Mouse (Mus musculus) neural tube, embryonic 15.5 days (tissue): ENCODE measurements around the gene Zbtb21. TPM values are rescaled to one million over a fixed set of nuclear protein-coding genes. Genes with fewer than 3 reads are reported as not detected.
A peak's percentile ranks its signal among the peaks of the same experiment; 100 is the strongest.
"Not testable (repeated sequence)": the region's sequence is repeated elsewhere in the genome, so short reads cannot be mapped to it uniquely, and the experiment has no call there.

Experiments used
- ATAC-seq: fragments of 200-750 bp; cut with Nextera tagmentation; 2 replicates; pipeline ENCODE4 v1.8.0; 2017; ENCODE audit warnings: mild to moderate bottlenecking, moderate TSS enrichment, moderate library complexity; ENCODE audit not compliant: low FRiP score
- H3K27ac ChIP-seq: fragments of 300-500 bp; sonication (generic); replicated peaks from 2 replicates; pipeline ENCODE4 v1.5.1; 2015; ENCODE audit warnings: mild to moderate bottlenecking, inconsistent platforms
- H3K27me3 ChIP-seq: fragments of 300-500 bp; sonication (generic); replicated peaks from 2 replicates; pipeline ENCODE4 v1.6.1; 2015; ENCODE audit warnings: inconsistent platforms
- H3K36me3 ChIP-seq: fragments of 300-500 bp; sonication (generic); 2 replicates; pipeline ENCODE4 v1.6.1; 2015; ENCODE audit warnings: inconsistent platforms
- H3K4me1 ChIP-seq: fragments of 300-500 bp; sonication (generic); 2 replicates; pipeline ENCODE4 v1.6.1; 2015; ENCODE audit warnings: inconsistent platforms
- H3K4me2 ChIP-seq: fragments of 300-500 bp; sonication (generic); 2 replicates; pipeline ENCODE4 v1.6.1; 2015; ENCODE audit warnings: inconsistent platforms, mild to moderate bottlenecking, moderate library complexity
- H3K4me3 ChIP-seq: fragments of 300-500 bp; sonication (generic); replicated peaks from 2 replicates; pipeline ENCODE4 v1.5.1; 2015; ENCODE audit warnings: mild to moderate bottlenecking, inconsistent platforms
- H3K9ac ChIP-seq: fragments of 300-500 bp; sonication (generic); replicated peaks from 2 replicates; pipeline ENCODE4 v1.6.1; 2015; ENCODE audit warnings: mild to moderate bottlenecking, inconsistent platforms
- H3K9me3 ChIP-seq: fragments of 300-500 bp; sonication (generic); replicated peaks from 2 replicates; pipeline ENCODE4 v1.6.1; 2016; ENCODE audit warnings: inconsistent platforms
- WGBS: fragments of 180-500 bp; shearing (Covaris S2); methylation state at CpG from one replicate; pipeline ENCODE4 v1.1.7; 2015; ENCODE audit warnings: mixed read lengths; 5-methylcytosine and 5-hydroxymethylcytosine counted together
- polyA plus RNA-seq: library from polyadenylated mRNA; unstranded; fragments of >200 nt; fragmentation: Nextera tagmentation; extraction: Ambion mirVana; gene quantifications from 2 replicates; pipeline ENCODE4 v1.2.1, GENCODE M21; 2015

The Zbtb21 gene
- 11.8 and 12.3 TPM in 2 replicates for polyA plus RNA-seq

GRCm38 (mm10) chr16:97962151-97962948 lies at the start of gene Zbtb21, which contains the start of gene C2cd2:
Gene Zbtb21 (minus strand): TSS chr16:97962622.
Gene C2cd2 (minus strand): TSS chr16:97962598.
- Histone ChIP-seq H3K27ac (peak within 1 kb of the TSS; percentile 99), H3K4me1 (peaks cover 20% of the 10 kb centered on the region), H3K4me3 (peak within 1 kb of the TSS; percentile 76), H3K9me3 (no peaks in the 10 kb centered on the region), H3K9ac (peak within 1 kb of the TSS; percentile 94), H3K27me3 (no peaks in the 10 kb centered on the region), H3K36me3 (no peaks in the 10 kb centered on the region), H3K4me2 (peak within 1 kb of the TSS; percentile 89)
- under 1% methylated on average over 78 of the region's 78 CpGs for WGBS
- ATAC-seq = peak; percentile 99

GRCm38 (mm10) chr16:97997383-97997731 lies 34.9 kb upstream of the Zbtb21 start:
- H3K27ac ChIP-seq = peak overlapping the region; percentile 76; the same call in 1 of the 2 replicates

GRCm38 (mm10) chr16:97996616-97997382 lies 34.4 kb upstream of the Zbtb21 start, which contains the start of gene B230307C23Rik:
Gene B230307C23Rik (plus strand): TSS chr16:97997315.
- Histone ChIP-seq H3K4me2 (peak within 1 kb of the TSS; percentile 86), H3K9me3 (no peaks in the 10 kb centered on the region), H3K4me1 (peaks cover 18% of the 10 kb centered on the region), H3K9ac (peak within 1 kb of the TSS; percentile 43), H3K27ac (peak within 1 kb of the TSS; percentile 76), H3K4me3 (peak within 1 kb of the TSS; percentile 58), H3K27me3 (no peaks in the 10 kb centered on the region), H3K36me3 (peaks cover 3% of the 10 kb centered on the region; the same call in 1 of the 2 replicates)
- 3% methylated on average over 22 of the region's 22 CpGs for WGBS
- peak; percentile 97 for ATAC-seq

More at GRCm38 (mm10) chr16:97997383-97997731, 34.9 kb upstream of the Zbtb21 start:
- Histone ChIP-seq H3K9ac (peak overlapping the region; percentile 43), H3K4me3 (peak overlapping the region; percentile 58), H3K4me2 (peak overlapping the region; percentile 86), H3K4me1 (peaks cover 18% of the 10 kb centered on the region)
- peak; percentile 83 for ATAC-seq
- not testable (repeated sequence) for H3K9me3 ChIP-seq, H3K27me3 ChIP-seq, H3K36me3 ChIP-seq
- WGBS = 0% methylated on average over 8 of the region's 8 CpGs

GRCm38 (mm10) chr16:97995849-97996615 lies 33.6 kb upstream of the Zbtb21 start:
- H3K27ac ChIP-seq = 0 out of 2 replicates have a peak overlapping the region, but pooled peaks have one; percentile 76
- H3K36me3 ChIP-seq = peaks cover 3% of the 10 kb centered on the region; the same call in 1 of the 2 replicates
- H3K27me3 ChIP-seq = no peaks in the 10 kb centered on the region
- H3K4me2 ChIP-seq = peak overlapping the region; percentile 86
- 0 out of 2 replicates have a peak overlapping the region, but pooled peaks have one; percentile 43 for H3K9ac ChIP-seq
- peaks cover 18% of the 10 kb centered on the region for H3K4me1 ChIP-seq
- ATAC-seq = no peak
- peak overlapping the region; percentile 58 for H3K4me3 ChIP-seq
- 23% methylated on average over 1 of the region's 1 CpGs for WGBS
- H3K9me3 ChIP-seq = no peaks in the 10 kb centered on the region

- 85% methylated on average over 3 of the region's 3 CpGs for WGBS
- not testable (repeated sequence) for H3K4me1 ChIP-seq, H3K9me3 ChIP-seq, H3K36me3 ChIP-seq, H3K4me2 ChIP-seq, H3K4me3 ChIP-seq, ATAC-seq, H3K9ac ChIP-seq, H3K27ac ChIP-seq, H3K27me3 ChIP-seq
These were observed 30.1 kb upstream of the Zbtb21 start for GRCm38 (mm10) chr16:97992477-97992876.

GRCm38 (mm10) chr16:97991517-97991916 lies 29.1 kb upstream of the Zbtb21 start:
- no peak for ATAC-seq
- Histone ChIP-seq H3K9me3 (no peaks in the 10 kb centered on the region), H3K9ac (no peak overlapping the region), H3K4me2 (no peak overlapping the region), H3K27me3 (no peaks in the 10 kb centered on the region), H3K4me3 (no peak overlapping the region), H3K4me1 (peaks cover 6% of the 10 kb centered on the region), H3K27ac (no peak overlapping the region), H3K36me3 (no peaks in the 10 kb centered on the region)
- 82% methylated on average over 2 of the region's 2 CpGs for WGBS

GRCm38 (mm10) chr16:97984589-97984988 lies 22.2 kb upstream of the Zbtb21 start:
- H3K9ac ChIP-seq = no peak overlapping the region
- H3K4me1 ChIP-seq = peaks cover 6% of the 10 kb centered on the region
- 0 out of 2 replicates have a peak, but pooled peaks cover 2% of the 10 kb centered on the region for H3K27me3 ChIP-seq
- 11% methylated on average over 5 of the region's 5 CpGs for WGBS
- no peak overlapping the region for H3K27ac ChIP-seq
- no peak overlapping the region for H3K4me2 ChIP-seq
- H3K4me3 ChIP-seq = no peak overlapping the region
- no peaks in the 10 kb centered on the region for H3K36me3 ChIP-seq
- peak; percentile 50; the same call in 1 of the 2 replicates for ATAC-seq
- H3K9me3 ChIP-seq = no peaks in the 10 kb centered on the region

- Histone ChIP-seq H3K27ac (no peak overlapping the region), H3K4me2 (no peak overlapping the region), H3K4me3 (no peak overlapping the region), H3K27me3 (0 out of 2 replicates have a peak, but pooled peaks cover 2% of the 10 kb centered on the region), H3K9me3 (no peaks in the 10 kb centered on the region), H3K4me1 (peaks cover 6% of the 10 kb centered on the region), H3K36me3 (no peaks in the 10 kb centered on the region), H3K9ac (no peak overlapping the region)
- 94% methylated on average over 1 of the region's 1 CpGs for WGBS
- no peak for ATAC-seq
These were observed 18.9 kb upstream of the Zbtb21 start for GRCm38 (mm10) chr16:97981362-97981761.

- Histone ChIP-seq H3K27me3 (0 out of 2 replicates have a peak, but pooled peaks cover 2% of the 10 kb centered on the region), H3K27ac (no peak overlapping the region), H3K4me2 (no peak overlapping the region), H3K36me3 (no peaks in the 10 kb centered on the region), H3K9me3 (no peaks in the 10 kb centered on the region), H3K4me3 (no peak overlapping the region), H3K9ac (no peak overlapping the region), H3K4me1 (no peaks in the 10 kb centered on the region)
- ATAC-seq = no peak
- 96% methylated on average over 3 of the region's 3 CpGs for WGBS
These were observed 15.3 kb upstream of the Zbtb21 start for GRCm38 (mm10) chr16:97977722-97978121.

GRCm38 (mm10) chr16:97977277-97977676 lies 14.9 kb upstream of the Zbtb21 start:
- H3K4me1 ChIP-seq = no peaks in the 10 kb centered on the region
- no peak overlapping the region for H3K4me3 ChIP-seq
- H3K27ac ChIP-seq = no peak overlapping the region
- no peak for ATAC-seq
- H3K9ac ChIP-seq = no peak overlapping the region
- H3K27me3 ChIP-seq = no peaks in the 10 kb centered on the region
- no peaks in the 10 kb centered on the region for H3K36me3 ChIP-seq
- no peak overlapping the region for H3K4me2 ChIP-seq
- 71% methylated on average over 1 of the region's 1 CpGs for WGBS
- H3K9me3 ChIP-seq = no peaks in the 10 kb centered on the region

- Histone ChIP-seq H3K4me2 (no peak overlapping the region), H3K9ac (no peak overlapping the region), H3K9me3 (no peaks in the 10 kb centered on the region), H3K27ac (no peak overlapping the region), H3K4me3 (no peak overlapping the region), H3K4me1 (peaks cover 20% of the 10 kb centered on the region), H3K27me3 (no peaks in the 10 kb centered on the region), H3K36me3 (no peaks in the 10 kb centered on the region)
- WGBS = 93% methylated on average over 3 of the region's 3 CpGs
- no peak for ATAC-seq
These were observed 1.6 kb upstream of the Zbtb21 start for GRCm38 (mm10) chr16:97963956-97964540.
